Mouse (Mus musculus) gastrocnemius, adult 8-10 months (tissue): ENCODE measurements around the gene Gbgt1. TPM values are rescaled to one million over a fixed set of nuclear protein-coding genes. Genes with fewer than 3 reads are reported as not detected.
A peak's percentile ranks its signal among the peaks of the same experiment; 100 is the strongest.

ENCODE experiments used
- DNase-seq, 2 experiments: peaks; one replicate each; pipeline ENCODE4 v3.0.0; 2022; ENCODE audit warnings: low spot score in 2 of 2
- total RNA-seq, 4 experiments: library from RNA; stranded (reverse); gene quantifications; 2 replicates each; pipeline ENCODE4 v1.2.4; 2022

Gbgt1 gene
- total RNA-seq, 4 experiments from 2014 or later, result 0.36 to 0.99 (median 0.62) TPM

- DNase-seq, result no peak
Observed at GRCm38 (mm10) chr2:28527436-28528353, 31.0 kb downstream of the Gbgt1 start.

DNA sequence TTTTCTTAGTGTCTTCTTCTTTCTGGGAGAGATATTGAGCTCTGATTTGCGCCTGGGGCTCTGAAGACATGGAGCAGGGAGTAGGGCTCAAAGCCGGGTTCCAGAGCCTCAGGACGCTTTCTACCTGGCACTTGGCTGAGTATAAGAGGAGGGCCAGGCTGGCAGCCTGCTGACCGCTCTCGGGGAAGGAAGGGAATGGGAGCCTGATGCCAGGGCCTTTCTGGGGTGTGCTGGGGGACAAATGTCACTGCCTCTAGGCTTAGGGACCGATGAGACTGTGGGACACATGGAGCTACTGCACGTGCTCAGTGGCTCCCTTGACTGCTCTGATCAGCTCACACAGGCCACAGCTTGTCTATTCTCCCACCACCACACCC lies 31.7 kb downstream of the Gbgt1 start:
- no peak for DNase-seq

DNA sequence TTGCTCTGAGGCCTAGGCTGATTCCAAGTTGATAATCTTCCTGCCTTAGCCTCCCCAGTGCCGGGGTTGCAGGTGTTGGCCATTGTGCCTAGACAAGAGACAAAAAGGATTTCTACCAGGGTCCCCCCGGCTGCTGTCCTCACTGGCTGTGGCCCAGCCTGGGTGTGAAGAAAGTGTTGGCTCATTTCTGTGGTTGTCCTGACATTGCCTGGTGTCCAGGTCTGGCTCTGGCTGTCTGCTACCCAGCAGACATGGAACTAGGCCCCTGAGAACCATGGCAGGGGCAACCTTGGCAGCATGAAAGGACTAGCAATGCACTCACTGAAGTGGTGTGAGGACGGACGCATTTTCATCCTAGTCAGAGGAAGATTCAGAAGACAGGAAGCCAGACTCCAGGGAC lies 33.2 kb downstream of the Gbgt1 start:
- DNase-seq, result no peak

GRCm38 (mm10) chr2:28530311-28530710 lies 33.6 kb downstream of the Gbgt1 start:
- no peak for DNase-seq

DNA sequence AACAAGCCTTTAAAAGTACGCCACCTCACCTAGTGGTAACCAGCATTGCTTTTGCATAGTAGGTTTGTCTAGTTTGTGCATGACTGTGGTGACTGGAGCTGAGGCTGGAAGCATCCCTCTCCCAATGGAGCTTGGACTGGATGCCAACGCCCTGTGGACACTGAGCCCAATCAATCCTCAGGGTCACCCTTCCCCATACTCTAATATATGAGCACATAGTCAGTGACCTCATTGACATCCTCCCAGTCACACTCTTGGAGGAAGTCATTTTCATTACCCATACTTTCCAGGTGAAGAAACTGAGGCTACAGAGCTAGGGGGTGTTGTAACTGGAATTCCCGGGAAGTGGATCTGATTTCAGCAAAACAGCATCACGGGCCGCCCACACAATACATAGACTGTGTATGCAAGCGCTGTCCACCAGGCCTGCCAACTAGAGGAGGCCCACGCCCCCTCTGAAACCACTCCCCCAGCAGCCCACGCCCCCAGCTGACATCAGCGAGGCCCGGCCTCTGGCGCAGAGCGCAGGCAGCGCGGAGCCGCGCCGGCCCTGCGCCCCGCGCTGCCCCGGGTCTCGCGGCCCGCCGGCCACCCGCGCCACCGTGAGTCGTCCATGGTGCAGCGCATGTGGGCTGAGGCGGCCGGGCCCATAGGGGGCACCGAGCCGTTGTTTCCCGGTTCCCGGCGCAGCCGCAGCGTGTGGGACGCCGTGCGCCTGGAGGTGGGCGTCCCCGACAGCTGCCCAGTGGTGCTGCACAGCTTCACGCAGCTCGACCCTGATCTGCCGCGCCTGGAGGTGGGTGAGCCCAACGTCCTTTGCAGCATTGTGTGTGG lies 36.5 kb downstream of the Gbgt1 start:
- peak; percentile 84 to 85 for DNase-seq

- DNase-seq, result no peak
Observed at GRCm38 (mm10) chr2:28533901-28534435, 37.3 kb downstream of the Gbgt1 start.

GRCm38 (mm10) chr2:28534436-28535262 lies 38.0 kb downstream of the Gbgt1 start:
- DNase-seq, result no peak

- no peak for DNase-seq
Observed at GRCm38 (mm10) chr2:28535263-28535540, 38.5 kb downstream of the Gbgt1 start.

DNA sequence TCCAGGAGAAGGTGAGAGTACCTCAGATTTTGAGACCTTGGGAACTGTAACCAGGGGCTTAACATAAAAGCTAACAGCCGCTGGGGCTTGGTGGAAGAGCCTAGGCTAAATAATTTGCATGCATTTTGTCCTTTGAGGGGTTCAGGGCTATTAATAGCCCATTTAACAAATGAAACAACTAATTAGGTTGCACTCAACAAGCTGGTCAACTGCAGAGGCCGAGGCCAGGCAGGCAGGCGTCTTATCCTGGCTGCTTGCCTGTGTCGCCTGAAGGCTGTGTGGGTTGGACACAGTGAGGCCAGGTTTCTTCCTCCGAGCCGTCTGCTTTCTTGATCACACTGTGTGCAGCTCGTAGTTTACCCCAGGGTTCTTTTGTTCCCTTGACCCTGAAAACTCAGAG lies 39.0 kb downstream of the Gbgt1 start:
- DNase-seq, result no peak

- no peak for DNase-seq
Observed at GRCm38 (mm10) chr2:28536166-28536565, 39.5 kb downstream of the Gbgt1 start.

DNA sequence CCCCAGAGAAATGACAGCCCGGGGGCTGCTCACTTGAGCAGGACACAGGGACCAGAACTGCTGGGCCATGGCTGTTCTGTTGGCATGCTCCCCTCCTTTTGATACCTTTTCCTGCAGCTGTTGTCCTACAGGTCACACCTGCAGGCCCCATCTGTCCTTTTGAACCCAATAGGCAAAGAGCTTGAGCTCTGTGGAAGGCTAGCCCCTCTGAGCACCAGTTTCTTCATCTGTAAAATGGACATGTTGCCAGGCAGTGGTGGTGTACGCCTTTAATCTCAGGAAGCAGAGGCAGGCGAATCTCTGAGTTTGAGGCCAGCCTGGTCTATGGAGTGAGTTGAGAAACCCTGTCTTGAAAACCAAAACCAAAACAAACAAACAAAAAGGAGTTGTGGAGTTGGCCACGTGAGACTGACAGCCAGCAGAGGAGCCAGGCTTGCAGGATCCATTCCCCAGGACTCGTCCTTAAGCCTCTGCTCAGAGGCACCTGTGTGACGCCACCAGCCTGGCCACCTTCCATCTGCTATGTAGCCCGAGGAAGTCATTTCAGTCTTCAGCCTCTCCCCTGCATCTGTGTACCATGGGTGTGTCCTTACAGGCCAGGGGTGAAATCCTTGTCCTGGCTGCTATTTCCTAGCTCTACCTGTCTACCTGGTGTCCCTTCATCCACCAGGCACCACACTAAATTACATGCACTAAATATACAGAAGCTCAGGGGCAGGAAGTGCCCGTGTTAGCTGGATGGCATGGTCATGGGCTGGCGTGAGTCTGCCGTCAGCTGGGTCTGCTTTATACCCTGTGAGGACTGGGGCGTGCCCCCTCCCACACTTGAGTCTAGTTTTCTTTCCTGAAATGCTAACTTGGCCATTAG lies 40.3 kb downstream of the Gbgt1 start:
- DNase-seq, result no peak

DNA sequence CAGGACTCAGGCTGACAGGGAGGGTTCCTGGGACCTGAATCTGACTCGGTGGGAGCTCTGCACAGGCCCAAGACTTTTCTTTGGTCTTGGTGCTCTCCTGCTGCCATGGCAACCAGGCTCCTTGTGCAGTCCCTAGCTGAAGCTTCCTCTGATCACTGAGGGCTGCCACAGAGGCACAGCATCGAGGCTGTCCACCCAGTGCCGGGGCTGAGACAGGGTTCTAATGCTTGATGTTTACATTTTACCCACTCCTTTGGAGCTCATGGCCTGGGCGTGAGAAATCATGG lies 40.9 kb downstream of the Gbgt1 start:
- DNase-seq, result no peak

DNA sequence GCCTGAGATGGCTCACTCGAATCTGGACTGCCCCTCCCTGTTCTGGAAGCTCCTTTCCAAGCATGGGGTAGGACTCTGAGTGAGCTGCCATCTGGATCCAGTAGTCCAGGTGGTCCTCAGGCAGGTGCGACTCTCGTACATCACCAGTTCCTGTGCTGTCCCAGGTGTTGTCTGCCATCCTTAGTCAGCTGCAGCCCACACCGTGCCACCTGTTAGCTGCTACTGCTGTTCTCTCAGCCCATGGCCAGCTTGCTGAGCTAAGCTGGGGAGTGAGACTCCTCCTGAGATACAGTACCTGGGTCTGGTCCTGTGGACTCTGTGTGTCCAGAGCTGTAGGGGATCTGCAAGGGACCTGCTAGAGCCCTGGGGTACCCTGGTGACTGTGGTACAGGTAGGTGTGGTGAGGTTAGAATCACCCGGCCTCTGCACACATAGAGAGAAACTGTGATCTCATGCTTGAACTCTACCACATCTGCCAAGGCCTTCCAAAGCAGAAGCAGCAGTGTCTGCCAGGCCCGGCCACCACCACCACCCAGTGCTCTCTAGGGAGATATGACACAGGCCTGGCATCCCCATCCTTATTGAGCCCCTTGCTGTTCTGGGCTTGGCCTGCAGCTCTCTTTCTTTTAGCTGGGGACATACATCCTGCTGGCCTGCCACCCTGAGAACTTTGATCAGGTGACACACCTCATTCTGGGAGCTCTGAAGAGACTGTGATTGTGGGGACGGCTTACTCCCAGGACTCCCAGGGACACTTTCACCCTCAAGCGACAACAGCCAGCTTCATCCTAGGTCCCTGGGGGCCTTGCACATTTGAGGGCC lies 41.5 kb downstream of the Gbgt1 start:
- no peak for DNase-seq

GRCm38 (mm10) chr2:28538817-28539128 lies 42.1 kb downstream of the Gbgt1 start:
- DNase-seq, result peak; percentile 60 to 75

DNA sequence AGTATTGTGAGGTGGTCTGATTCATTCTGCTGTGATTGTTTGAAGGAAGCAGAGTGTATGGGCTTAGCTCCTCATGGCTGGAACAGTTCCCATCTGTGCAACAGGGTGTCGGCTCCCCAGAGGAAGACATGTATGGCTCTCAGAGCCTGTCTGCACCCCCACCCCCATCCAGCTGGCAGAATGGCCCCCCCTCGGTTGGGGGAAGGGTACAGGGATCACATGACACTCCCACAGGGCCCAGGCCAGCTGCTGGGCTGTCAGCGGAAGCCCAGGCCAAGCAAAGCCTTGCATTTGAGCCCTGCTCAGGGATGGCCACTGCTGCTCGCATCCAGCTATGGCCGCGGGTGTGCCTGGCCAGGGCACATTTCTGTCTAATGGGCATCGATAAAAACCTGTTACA lies 42.5 kb downstream of the Gbgt1 start:
- DNase-seq, result peak; percentile 83 to 84

DNA sequence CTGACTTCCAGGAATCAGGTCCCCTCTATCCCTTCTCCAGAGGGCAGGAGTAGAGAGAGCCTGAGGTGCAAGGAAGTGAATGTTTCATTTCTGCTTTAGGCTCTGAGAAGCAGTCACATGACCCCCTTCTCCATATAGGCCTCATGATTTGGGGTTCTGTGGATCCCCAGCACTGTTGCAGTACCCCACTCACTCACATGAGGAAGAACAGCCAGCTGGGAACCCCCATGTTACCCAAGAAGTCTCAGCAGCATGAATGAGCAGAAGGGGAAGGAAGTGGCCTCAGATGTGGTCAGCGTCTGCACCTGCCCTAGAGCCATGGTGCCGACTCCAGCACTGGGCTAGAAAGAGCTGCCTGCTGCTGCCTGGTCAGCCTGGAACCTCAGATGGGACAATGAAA lies 43.3 kb downstream of the Gbgt1 start:
- DNase-seq, result no peak

DNA sequence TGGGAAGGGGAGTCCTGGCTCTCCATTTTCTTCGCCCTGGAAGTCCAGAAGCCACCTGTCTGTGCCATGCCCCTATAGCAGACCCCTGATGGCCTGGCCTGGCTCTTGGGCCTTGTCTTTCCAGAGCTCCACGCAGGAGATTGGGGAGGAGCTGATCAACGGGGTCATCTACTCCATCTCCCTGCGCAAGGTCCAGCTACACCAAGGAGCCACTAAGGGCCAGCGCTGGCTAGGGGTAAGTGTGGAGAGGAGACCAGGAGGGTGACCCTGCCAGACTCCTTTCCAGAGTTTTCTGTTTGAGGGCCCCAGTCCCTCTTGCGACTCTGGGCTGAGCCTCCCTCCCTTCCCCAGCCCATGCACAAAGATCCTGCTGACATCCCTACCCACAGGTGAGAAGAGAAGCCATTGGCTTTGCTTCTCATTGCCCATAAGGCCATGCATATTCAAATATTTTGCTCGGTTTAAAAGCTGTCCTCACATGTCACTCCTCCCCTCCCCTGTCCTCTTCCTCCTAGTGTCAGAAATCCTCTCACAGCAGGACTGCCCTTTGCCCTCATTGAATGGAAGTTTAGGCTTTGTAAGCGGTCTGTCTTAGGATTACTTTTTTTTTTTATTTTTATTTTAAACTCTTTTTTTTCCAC lies 44.0 kb downstream of the Gbgt1 start:
- no peak for DNase-seq

DNA sequence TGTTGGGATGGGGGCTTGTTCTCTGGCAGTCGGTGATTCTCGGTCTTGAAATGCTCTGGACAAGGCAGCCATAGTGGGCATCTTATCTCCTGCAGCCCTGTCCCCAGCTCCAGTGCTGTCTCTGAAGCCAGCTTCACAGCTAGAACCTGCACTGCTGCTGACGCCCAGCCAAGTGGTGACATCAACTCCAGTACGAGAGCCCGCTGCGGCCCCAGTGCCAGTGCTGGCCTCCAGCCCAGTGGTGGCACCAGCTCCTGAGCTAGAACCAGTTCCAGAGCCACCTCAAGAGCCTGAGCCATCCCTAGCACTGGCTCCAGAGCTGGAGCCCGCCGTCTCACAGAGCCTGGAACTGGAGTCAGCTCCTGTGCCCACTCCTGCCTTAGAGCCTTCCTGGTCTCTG lies 47.2 kb downstream of the Gbgt1 start:
- no peak for DNase-seq

DNA sequence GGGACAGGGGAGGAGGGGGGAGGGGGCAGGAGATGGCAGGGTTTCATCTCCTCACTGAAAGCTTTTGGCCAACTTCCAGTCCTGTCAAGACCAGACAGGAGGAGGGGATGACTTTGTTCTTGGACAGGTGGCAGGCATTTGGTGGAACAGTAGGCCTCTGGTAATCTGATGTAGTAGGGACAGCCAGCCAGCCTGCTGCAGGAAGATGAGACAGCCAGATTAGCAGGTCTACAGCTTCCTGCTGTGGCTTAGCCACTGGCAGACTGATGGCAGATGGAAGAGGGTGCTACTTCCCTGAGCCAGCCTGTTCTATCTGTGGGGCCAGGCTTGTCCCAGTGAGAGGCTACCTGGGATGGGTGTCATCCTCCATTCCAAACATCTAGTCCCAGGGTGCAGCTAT lies 49.3 kb downstream of the Gbgt1 start:
- DNase-seq, result no peak

GRCm38 (mm10) chr2:28546560-28546959 lies 49.9 kb downstream of the Gbgt1 start:
- no peak for DNase-seq
